Mouse (Mus musculus) embryo, embryonic 10 days (tissue): ENCODE measurements at regions not wholly inside any gene's neighbourhood (a gene's known extent, or its start where the extent isn't known, plus 50 kb on each side); places are given as distances from the start of the nearest gene placed in this dataset.
A peak's percentile ranks its signal among the peaks of the same experiment; 100 is the strongest.

Experiments used
- DNase-seq: peaks from one replicate; pipeline ENCODE4 v3.0.0-alpha.2; 2015; ENCODE audit warnings: low spot score

- no peak for DNase-seq
These were observed 98.4 kb downstream of the Sqor start for GRCm38 (mm10) chr2:122863343-122863970.

DNA sequence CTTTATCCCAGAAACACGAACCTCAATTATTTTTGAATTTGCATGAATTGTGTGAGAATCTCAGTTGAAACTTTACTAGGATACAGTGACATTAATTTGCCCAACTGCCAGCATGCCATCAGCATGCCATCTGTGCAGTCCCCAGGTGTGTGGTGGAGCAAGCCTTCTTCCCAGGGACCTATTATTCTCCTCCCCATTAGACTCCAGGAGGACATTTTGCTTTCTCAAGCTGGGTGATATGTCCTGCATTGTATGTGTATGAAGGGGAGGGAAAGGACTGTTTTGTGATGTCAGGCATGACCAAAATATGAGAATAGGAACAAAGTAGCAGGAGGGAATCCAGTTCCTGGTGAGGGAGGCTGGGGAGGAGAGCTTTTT, 98.9 kb downstream of the Sqor start:
- no peak for DNase-seq

DNA sequence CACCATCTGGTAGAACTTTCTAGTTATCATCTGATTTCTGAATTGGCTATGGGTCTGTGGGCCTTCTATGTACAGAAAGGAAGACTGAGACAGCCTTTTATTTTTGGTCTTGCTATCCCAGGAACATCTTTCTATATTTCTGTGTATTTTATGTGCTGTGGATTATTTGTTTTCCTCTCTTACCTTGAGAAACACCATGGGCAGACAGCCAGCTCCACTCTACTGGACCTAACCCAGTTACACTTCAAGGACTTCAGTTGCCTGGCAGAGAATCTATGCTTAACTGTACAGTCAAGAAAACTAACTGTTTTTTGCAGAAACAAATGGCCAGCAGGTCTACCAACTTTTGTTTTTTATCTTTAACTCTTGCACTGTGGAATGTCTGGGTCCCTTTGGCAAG, 122.1 kb downstream of the Sqor start:
- no peak for DNase-seq

DNA sequence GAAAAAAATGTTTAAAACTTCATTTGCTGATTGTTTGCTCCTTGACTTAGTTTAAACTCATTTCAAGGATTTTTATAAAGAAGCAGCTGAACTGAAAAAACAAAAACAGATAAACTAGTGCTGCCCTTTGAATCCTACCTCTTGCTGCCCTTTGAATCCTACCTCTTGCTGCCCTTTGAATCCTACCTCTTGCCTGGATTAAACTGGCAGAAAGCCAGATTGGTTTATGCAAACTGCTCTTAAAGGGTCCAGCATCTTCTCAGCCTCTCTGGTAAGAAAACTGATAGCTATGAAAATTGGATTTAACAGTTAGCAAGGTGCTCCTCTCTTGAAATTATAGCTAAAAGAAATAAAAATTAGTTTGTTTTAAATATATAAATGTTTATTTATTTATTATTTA, 122.5 kb downstream of the Sqor start:
- DNase-seq: no peak

- peak; percentile 72 for DNase-seq
These were observed 140.4 kb downstream of the Sqor start for GRCm38 (mm10) chr2:122905129-122906072.

- DNase-seq: peak; percentile 15
These were observed 151.7 kb downstream of the Sqor start for GRCm38 (mm10) chr2:122916772-122917171.

DNA sequence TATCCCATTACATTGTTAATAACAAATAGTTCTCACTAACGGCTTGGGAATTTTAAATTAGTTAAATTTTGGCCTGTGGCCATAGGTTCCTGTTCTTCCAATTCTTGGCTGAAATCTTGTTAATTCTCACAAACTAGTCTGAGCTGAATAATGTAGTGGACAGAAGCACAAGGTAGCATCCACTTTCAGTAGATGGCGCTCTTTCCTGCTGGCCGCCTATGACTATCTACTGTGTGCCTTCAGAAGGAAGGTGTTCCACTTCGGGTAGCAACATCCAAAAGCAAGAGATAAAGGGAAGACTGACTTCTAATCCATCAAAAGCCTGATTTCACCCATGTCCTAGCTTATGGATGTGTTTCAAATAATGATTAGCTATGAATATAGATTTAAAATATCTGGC, 172.9 kb downstream of the Sqor start:
- DNase-seq: peak; percentile 67

DNA sequence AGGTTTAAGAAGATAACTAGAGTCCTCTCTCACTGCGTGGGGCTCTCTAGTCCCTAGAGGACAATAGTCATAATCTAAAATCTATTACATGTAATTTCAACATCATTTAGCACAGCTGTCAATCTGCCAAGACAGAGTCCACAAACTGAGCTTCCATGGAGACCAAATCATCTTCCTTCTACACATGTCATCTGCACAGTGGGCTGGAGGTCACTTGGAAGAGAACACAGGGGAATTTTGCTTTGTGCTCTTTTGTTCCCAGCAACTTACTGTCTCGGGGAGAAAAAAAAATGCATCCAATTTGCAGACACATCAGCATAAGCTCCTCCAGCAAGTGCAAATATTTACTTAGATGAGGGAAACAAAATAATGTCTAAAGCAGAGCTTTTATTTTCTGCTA, 179.8 kb downstream of the Sqor start:
- DNase-seq: no peak

DNA sequence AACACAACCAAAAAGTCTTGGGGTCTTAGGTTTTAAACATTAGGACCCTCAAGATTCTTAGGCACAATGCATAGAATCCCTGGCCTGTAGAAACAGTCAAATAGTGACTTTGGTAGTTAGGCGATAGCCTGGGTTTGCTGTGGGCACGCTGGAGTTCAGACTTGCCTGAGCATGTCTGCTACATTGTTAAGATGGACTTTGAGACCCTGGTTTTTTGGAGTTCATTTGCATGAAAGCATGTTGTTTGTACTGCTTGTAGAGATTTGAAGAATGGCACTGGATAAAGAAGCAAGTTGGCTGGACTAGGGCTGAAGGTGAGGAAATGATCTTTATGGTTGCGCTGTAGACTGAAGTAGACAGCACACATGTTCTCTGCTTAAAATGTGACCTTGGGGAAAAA, 180.9 kb downstream of the Sqor start:
- no peak for DNase-seq

GRCm38 (mm10) chr2:122949031-122949430, 184.0 kb downstream of the Sqor start:
- no peak for DNase-seq

DNA sequence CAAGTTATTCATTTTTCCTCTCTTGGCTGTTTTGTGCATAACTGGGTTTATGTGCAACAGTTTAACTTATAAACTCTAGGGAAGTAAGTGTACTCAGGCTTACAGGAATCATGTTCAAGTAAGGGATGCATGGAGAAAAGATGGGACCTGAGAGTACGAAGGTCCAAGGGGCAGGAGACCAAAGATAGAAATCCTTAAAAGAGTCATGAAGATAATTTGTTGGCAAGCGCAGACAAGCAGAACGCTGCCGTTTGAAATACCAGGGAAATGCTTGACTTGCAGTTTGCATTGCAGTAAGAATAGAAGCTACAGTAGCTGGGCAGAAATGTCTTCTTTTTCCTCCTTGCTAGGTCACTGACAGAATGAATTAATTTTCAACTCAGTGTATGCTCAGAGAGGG, 196.7 kb downstream of the Sqor start:
- no peak for DNase-seq

DNA sequence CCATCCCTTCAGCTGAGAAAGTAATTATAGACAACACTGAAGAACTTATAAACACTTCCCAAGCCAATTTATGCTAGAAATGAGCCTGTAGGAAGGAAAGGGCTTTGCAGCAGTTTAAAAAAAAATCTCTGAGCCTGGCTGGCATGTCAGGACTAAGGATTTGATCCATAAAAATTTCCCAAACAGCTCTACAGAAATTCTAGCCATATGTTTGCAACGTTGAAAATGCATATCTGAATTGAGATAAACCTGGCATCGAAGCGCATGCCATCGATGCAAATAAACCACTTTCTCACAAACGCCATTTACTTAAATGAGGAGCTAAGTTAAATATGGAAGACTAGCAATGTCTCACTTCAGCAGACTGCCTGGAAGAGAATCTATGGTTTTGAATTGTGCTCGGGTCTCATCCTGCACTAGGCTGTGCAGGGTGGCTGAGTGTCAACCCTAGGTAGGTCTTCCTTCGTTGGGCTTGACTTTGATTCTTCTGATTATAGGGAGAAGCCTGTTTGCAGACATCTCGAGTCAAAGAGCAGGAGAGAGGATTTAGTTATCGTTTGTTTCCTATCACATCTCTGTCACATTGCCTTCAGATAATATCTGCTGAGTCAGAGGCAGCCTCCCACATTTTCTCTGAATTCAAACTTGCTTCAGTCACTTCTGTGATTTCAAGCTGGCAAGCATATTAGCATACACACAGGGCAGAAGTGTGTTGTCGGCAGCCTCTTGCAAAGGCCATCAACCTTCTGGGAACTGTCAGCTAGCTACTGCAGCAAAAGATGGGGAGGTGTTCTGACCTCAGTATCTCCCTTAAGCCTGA, 204.0 kb downstream of the Sqor start:
- no peak for DNase-seq
